Mouse (Mus musculus) forelimb bud, embryonic 11.5 days (tissue): ENCODE results near the gene Tmem163.

ENCODE experiments used
- DNase-seq: peaks from one replicate; pipeline ENCODE4 v3.0.0-alpha.2; 2012; ENCODE audit warnings: low read depth, low spot score

Tmem163 gene

GRCm38 (mm10) chr1:127437091-127437490 is 242.3 kb downstream of the Tmem163 start:
- no peak for DNase-seq
